Mouse (Mus musculus) hindbrain, embryonic 15.5 days (tissue): ENCODE results near the gene Ivl. TPM values are rescaled to one million over a fixed set of nuclear protein-coding genes. Genes with fewer than 3 reads are reported as not detected.

Source experiments
- ATAC-seq: fragments of 200-750 bp; cut with Nextera tagmentation; 2 replicates; pipeline ENCODE4 v1.8.0; 2017; ENCODE audit warnings: low read depth, moderate number of reproducible peaks, moderate TSS enrichment; ENCODE audit not compliant: low FRiP score
- H3K27ac ChIP-seq: fragments of 300-500 bp; sonication (generic); replicated peaks from 2 replicates; pipeline ENCODE4 v1.5.1; 2015; ENCODE audit warnings: mild to moderate bottlenecking, inconsistent platforms
- H3K27me3 ChIP-seq: fragments of 300-500 bp; sonication (generic); 2 replicates; pipeline ENCODE4 v1.6.1; 2015; ENCODE audit warnings: control low read depth, inconsistent platforms
- H3K36me3 ChIP-seq: fragments of 300-500 bp; sonication (generic); 2 replicates; pipeline ENCODE4 v1.6.1; 2015; ENCODE audit warnings: control low read depth, inconsistent platforms
- H3K4me1 ChIP-seq: fragments of 300-500 bp; sonication (generic); replicated peaks from 2 replicates; pipeline ENCODE4 v1.6.1; 2015; ENCODE audit warnings: control low read depth, inconsistent platforms
- H3K4me2 ChIP-seq: fragments of 300-500 bp; sonication (generic); 2 replicates; pipeline ENCODE4 v1.6.1; 2015; ENCODE audit warnings: moderate library complexity, mild to moderate bottlenecking, inconsistent platforms
- H3K4me3 ChIP-seq: fragments of 300-500 bp; sonication (generic); 2 replicates; pipeline ENCODE4 v1.5.1; 2015; ENCODE audit warnings: mild to moderate bottlenecking, inconsistent platforms
- H3K9ac ChIP-seq: fragments of 300-500 bp; sonication (generic); 2 replicates; pipeline ENCODE4 v1.6.1; 2015; ENCODE audit warnings: inconsistent platforms
- H3K9me3 ChIP-seq: fragments of 300-500 bp; sonication (generic); 2 replicates; pipeline ENCODE4 v1.6.1; 2016; ENCODE audit warnings: control low read depth, inconsistent platforms
- WGBS: fragments of 180-500 bp; shearing (Covaris S2); methylation state at CpG from one replicate; pipeline ENCODE4 v1.1.7; 2015; 5-methylcytosine and 5-hydroxymethylcytosine counted together
- polyA plus RNA-seq: library from polyadenylated mRNA; unstranded; fragments of >200 nt; fragmentation: Nextera tagmentation; extraction: Ambion mirVana; gene quantifications from 2 replicates; pipeline ENCODE4 v1.2.1, GENCODE M21; 2015

The Ivl gene
- polyA plus RNA-seq = not detected in 2 replicates

DNA sequence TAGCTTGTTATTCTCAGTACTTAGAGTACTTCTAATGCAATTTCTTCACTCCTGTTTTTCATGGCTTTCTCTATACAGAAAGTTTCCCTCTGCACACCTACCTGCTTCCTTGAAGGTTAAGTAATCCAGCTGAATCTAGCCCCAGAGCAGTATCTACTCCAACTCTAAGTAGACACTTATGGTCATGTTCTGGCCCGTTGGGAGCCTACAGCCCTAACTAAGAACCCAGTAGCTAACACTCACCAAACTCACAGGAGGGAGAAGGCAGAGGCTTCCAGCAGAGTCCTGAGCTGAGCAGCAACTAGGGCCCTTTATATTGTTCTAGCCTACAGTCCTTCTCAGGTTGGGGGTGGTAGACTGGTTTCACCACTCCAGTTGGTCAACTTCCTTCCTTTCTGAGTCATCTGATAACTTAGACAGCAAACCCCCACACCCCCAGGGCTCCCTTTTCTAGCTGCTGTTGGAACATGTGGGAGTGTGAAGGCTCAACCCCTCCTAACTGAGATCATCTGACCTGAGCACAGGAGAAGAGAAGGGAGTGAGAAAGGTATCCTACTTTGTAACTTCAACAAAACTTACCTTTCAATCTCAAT is at the start of gene Ivl:
Gene Ivl, minus strand, starts transcription at position 287 of the 593 bp plus-strand sequence.
- no peak within 1 kb of the TSS for H3K4me3 ChIP-seq
- no peaks in the 10 kb centered on the region for H3K36me3 ChIP-seq
- no peak for ATAC-seq
- no peak within 1 kb of the TSS for H3K9ac ChIP-seq
- H3K27me3 ChIP-seq = no peaks in the 10 kb centered on the region
- no peaks in the 10 kb centered on the region for H3K4me1 ChIP-seq
- no peak within 1 kb of the TSS for H3K4me2 ChIP-seq
- WGBS = 90% methylated on average over 1 of the region's 1 CpGs
- no peak within 1 kb of the TSS for H3K27ac ChIP-seq
- no peaks in the 10 kb centered on the region for H3K9me3 ChIP-seq

DNA sequence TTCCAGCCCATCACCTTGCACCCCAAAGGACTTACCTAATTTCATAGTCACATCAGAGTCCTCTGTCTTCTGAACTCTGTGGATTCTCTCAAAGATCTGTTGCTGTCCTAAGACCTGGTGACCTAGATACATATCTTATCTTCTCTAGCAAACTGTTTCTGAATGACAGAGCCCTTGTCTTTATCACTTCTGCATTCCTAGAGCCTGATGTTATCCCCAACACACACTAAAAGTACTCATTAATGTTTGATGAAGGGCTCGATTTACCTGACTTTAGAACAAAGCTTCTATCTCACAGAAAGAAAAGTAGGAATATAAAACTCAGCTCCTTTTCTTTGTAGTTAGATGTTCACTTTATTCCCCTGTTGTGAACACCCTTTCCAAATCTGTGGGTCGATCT is 48.0 kb upstream of the Ivl start, which contains the start of gene Lce6a:
Gene Lce6a, minus strand, starts transcription at position 101 of the 400 bp plus-strand sequence.
- WGBS = 91% methylated on average over 2 of the region's 2 CpGs
- Histone ChIP-seq H3K4me3 (no peak within 1 kb of the TSS), H3K27ac (no peak within 1 kb of the TSS)

DNA sequence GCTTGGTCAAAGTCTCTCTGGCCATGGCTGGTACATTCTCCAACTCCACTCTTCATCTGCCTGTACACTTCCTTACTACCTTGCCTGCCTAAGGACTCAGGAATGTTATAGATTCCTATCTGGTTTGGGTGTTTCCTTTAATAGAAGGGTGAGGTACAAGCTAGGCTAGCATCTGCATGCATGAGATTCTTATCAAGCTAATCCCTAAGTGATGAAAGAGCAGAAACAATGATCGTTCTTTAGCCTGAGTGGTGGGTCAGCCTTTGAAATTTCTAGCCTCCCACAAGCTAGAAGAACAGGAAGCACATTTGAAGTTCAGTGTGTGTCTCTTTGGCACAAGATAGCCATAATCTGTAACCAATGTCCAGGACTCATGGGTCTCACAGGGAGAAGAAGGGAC is 36.3 kb upstream of the Ivl start:
- WGBS = 84% methylated on average over 1 of the region's 1 CpGs
- Histone ChIP-seq H3K27me3 (no peaks in the 10 kb centered on the region), H3K9me3 (no peaks in the 10 kb centered on the region), H3K4me3 (no peak overlapping the region), H3K4me2 (no peak overlapping the region), H3K9ac (no peak overlapping the region), H3K4me1 (no peaks in the 10 kb centered on the region), H3K36me3 (no peaks in the 10 kb centered on the region), H3K27ac (no peak overlapping the region)
- ATAC-seq = no peak

More for the DNA sequence above, 48.0 kb upstream of the Ivl start, which contains the start of gene Lce6a:
- ATAC-seq = no peak
- Histone ChIP-seq H3K36me3 (no peaks in the 10 kb centered on the region), H3K9me3 (no peaks in the 10 kb centered on the region), H3K4me2 (no peak within 1 kb of the TSS), H3K9ac (no peak within 1 kb of the TSS), H3K4me1 (no peaks in the 10 kb centered on the region), H3K27me3 (no peaks in the 10 kb centered on the region)

DNA sequence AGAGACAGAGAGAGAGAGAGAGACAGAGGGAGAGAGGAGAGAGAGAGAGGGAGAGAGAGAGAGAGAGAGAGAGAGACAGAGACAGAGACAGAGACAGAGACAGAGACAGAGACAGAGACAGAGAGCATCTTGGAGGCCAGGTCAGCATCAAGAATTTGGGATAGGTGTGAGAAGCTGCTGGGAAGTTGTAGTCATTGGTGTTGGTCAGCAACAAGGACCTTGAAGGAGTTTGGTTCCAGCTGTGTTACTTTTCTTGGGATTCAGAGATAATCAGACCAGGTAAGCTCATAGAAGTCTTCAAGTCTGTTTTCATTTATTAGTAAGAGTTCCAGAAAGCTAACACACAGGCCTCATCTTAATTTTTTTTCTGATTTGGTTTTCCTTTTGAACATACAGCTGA is 33.9 kb upstream of the Ivl start, which contains the start of gene 2210017I01Rik:
Gene 2210017I01Rik, minus strand, starts transcription at position 101 of the 400 bp plus-strand sequence.
- Histone ChIP-seq H3K9ac (no peak within 1 kb of the TSS), H3K9me3 (no peaks in the 10 kb centered on the region), H3K4me3 (no peak within 1 kb of the TSS), H3K36me3 (no peaks in the 10 kb centered on the region), H3K4me2 (no peak within 1 kb of the TSS), H3K27me3 (no peaks in the 10 kb centered on the region), H3K4me1 (no peaks in the 10 kb centered on the region), H3K27ac (no peak within 1 kb of the TSS)
- no peak for ATAC-seq

DNA sequence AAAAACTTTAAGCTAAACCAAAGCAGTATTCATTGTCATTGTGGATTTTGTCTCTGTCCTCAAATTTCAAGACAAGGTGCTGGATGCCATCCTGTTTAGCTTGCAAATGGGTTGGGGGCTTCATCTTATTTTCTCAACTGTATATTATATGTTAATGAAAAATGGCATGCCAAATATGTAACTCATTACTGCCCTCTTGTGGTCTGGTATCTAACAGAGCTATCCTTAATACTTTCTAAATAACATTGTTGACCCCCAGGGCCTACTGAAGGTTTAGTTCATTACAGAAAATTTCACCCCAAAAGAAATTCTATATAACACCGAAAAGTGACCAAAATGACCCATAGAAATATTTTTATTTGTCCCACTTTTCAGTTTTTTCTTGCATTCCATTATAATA is 28.6 kb upstream of the Ivl start:
- Histone ChIP-seq H3K27ac (no peak overlapping the region), H3K27me3 (no peaks in the 10 kb centered on the region), H3K4me2 (no peak overlapping the region), H3K4me1 (no peaks in the 10 kb centered on the region), H3K36me3 (no peaks in the 10 kb centered on the region), H3K4me3 (no peak overlapping the region), H3K9ac (no peak overlapping the region), H3K9me3 (peaks cover 6% of the 10 kb centered on the region)
- no peak for ATAC-seq
- WGBS = 45% methylated on average over 1 of the region's 1 CpGs

DNA sequence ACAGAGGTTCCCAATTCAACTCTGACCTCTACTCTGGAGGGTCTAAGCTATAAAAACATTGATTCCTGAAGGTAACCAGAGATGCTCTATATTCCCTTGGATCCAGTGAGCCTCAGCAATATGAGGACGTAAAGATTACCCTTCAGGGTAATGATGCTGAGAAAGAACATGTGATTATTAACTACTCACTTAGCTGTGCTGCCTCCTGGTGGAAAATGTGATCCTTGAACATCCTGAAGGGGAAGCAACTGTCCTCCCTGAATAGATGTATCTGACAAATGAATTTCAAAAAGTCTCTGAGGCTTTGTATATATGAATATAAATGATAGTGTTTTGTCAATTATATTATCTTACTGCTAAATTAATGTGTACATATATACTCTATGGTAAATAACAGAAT is 26.9 kb upstream of the Ivl start:
- no peak overlapping the region for H3K9ac ChIP-seq
- H3K27me3 ChIP-seq = no peaks in the 10 kb centered on the region
- WGBS = 52% methylated on average over 1 of the region's 1 CpGs
- peaks cover 6% of the 10 kb centered on the region for H3K9me3 ChIP-seq
- H3K4me3 ChIP-seq = no peak overlapping the region
- H3K27ac ChIP-seq = no peak overlapping the region
- H3K4me1 ChIP-seq = no peaks in the 10 kb centered on the region
- H3K36me3 ChIP-seq = no peaks in the 10 kb centered on the region
- no peak for ATAC-seq
- H3K4me2 ChIP-seq = no peak overlapping the region

DNA sequence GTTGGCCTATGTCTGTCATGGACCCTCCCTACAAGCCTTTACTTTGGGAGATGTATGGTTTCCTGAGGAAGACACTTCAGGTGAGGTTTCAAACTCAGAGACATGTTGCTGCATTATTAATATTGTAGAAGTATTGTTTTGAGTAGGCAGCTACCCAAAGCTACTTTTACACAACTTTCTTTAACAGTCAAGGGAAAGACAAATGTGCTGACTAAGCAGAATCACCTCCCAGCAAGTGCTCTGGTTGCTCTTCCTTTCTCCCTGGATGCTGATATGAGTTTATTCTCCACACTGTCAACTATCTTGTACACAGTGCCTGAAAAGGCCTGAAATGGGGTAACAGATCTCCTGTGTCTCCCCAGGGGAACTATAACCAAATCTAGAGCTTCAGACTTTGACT is 26.4 kb upstream of the Ivl start:
- no peaks in the 10 kb centered on the region for H3K4me1 ChIP-seq
- H3K4me2 ChIP-seq = no peak overlapping the region
- H3K36me3 ChIP-seq = no peaks in the 10 kb centered on the region
- H3K9ac ChIP-seq = no peak overlapping the region
- H3K9me3 ChIP-seq = peaks cover 6% of the 10 kb centered on the region
- ATAC-seq = no peak
- H3K27ac ChIP-seq = no peak overlapping the region
- H3K27me3 ChIP-seq = no peaks in the 10 kb centered on the region
- no peak overlapping the region for H3K4me3 ChIP-seq

DNA sequence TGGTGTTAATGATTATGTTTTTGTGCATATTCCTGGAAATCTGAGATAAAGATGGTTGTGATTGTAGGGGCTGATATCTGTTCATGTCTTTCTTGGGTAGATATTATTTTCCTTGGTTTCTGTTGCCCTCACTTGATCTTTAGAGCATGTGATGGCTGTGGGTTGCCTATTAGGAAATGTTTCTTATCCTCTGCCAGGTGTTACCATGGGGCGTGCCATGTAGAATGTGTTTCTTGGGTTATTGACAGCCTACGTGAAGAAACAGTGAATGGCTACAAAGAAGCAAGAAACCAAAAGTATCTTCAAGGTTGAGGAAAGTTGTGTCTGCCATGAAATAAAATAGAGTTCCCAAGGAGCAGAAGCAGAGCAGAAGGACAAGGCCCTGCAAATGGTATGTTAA is 24.9 kb upstream of the Ivl start:
- Histone ChIP-seq H3K4me3 (no peak overlapping the region), H3K27ac (no peak overlapping the region), H3K4me2 (no peak overlapping the region), H3K9me3 (peaks cover 6% of the 10 kb centered on the region), H3K9ac (no peak overlapping the region), H3K36me3 (no peaks in the 10 kb centered on the region), H3K27me3 (no peaks in the 10 kb centered on the region), H3K4me1 (no peaks in the 10 kb centered on the region)
- ATAC-seq = no peak
- 94% methylated on average over 2 of the region's 2 CpGs for WGBS

DNA sequence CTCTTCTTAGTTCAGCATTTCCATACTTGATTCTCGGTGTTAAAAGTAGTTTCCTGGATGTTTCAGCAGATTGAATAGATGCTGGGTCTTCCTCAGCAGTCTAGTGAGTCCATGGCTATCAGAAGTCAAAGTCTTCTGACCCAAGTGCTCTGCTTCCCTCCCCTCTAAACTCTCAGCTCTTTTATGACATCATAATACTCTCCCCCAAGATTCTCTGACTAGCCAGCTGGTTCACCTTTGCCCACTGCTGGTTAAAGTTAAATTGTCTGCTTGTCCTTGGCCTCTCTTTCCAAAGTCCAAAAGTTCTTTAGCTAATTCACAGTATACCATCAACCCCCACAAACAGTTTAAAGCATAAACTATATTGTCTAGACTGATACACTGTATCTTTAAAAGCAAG is 15.3 kb upstream of the Ivl start, which contains the start of gene Smcp:
Gene Smcp, minus strand, starts transcription at position 140 of the 400 bp plus-strand sequence.
- no peaks in the 10 kb centered on the region for H3K9me3 ChIP-seq
- no peak within 1 kb of the TSS for H3K4me2 ChIP-seq
- 82% methylated on average over 1 of the region's 1 CpGs for WGBS

DNA sequence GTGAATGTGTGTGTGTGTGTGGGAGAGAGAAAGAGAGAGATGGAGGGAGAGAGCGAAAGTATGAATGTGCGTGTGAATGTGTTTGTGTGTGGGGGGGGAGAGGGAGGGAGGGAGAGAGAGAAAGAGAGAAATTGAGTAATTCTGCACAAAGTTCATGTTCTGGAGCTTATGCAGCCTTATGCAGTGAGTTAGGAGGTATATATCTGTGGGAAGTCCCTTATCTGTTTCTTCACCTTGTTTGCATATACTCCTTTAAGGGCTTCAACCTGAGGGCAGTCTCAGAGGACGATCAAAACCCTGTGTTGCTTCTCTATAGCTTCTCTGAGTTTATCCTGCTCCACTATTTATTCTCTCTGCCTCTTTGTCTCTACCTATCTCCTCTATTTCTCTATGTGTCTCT is 13.7 kb upstream of the Ivl start:
- no peak overlapping the region for H3K4me2 ChIP-seq
- no peaks in the 10 kb centered on the region for H3K36me3 ChIP-seq
- no peaks in the 10 kb centered on the region for H3K4me1 ChIP-seq
- H3K4me3 ChIP-seq = no peak overlapping the region
- WGBS = 87% methylated on average over 3 of the region's 3 CpGs
- no peaks in the 10 kb centered on the region for H3K27me3 ChIP-seq
- no peaks in the 10 kb centered on the region for H3K9me3 ChIP-seq
- ATAC-seq = no peak
- H3K27ac ChIP-seq = no peak overlapping the region
- H3K9ac ChIP-seq = no peak overlapping the region

More for the DNA sequence above, 15.3 kb upstream of the Ivl start, which contains the start of gene Smcp:
- Histone ChIP-seq H3K27me3 (no peaks in the 10 kb centered on the region), H3K9ac (no peak within 1 kb of the TSS), H3K27ac (no peak within 1 kb of the TSS), H3K4me1 (no peaks in the 10 kb centered on the region), H3K36me3 (no peaks in the 10 kb centered on the region), H3K4me3 (no peak within 1 kb of the TSS)
- ATAC-seq = no peak

DNA sequence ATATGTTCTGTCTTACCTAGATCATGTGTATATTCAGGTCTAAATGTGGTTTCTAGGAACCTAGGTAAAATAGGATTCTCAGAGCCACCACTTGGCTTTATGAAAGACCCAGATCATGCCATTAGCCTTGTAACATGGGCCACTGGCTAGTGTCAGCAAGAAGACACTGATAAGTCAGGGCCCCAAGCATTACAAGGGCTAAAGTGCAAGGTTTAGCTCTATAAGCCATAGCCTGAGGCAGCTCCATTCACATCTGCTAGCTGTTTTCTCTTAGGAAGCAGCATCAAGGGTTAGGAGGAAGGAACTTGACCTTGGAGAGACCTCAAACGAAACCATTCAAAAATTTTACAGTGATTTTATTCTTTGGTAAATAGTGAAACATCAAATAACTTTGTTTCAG is 11.5 kb upstream of the Ivl start:
- no peak overlapping the region for H3K27ac ChIP-seq
- no peak for ATAC-seq
- H3K27me3 ChIP-seq = no peaks in the 10 kb centered on the region
- H3K4me1 ChIP-seq = no peaks in the 10 kb centered on the region
- no peak overlapping the region for H3K4me3 ChIP-seq
- H3K9me3 ChIP-seq = no peaks in the 10 kb centered on the region
- WGBS = 78% methylated on average over 1 of the region's 1 CpGs
- H3K36me3 ChIP-seq = no peaks in the 10 kb centered on the region
- H3K9ac ChIP-seq = no peak overlapping the region
- H3K4me2 ChIP-seq = no peak overlapping the region

DNA sequence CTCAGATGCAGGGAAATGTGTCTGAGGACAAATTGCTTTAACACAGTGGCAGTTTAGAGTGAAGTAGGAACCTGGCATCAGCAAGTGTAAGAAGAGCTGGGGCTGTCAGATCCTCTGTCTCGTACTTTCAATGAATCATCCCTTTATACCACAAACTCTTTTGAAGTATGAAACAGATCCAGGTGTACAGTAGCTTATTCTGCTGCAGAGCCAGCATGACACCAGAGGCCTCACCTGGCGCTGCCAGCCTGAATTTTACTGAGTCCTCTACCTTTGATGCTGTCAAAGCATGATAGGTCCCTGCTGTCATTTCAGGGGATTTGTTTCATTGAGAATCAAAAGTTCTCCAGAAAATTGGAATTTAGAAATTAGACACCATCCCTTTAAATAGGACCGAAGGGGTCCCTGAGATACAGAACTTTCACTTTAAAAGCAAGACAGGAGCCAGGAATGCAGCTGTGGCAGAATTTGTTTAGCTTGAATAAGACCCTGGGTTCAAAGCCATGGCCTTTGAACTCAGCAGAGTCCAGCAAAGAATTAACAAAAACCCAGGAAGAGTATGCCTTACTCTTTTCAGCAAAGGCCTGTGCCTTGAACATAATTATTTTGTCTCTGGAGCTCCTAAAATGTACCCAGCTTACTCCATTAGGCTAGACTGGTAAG is 9.8 kb upstream of the Ivl start:
- WGBS = 73% methylated on average over 3 of the region's 3 CpGs
- no peak overlapping the region for H3K9ac ChIP-seq
- H3K27ac ChIP-seq = no peak overlapping the region
- H3K4me1 ChIP-seq = no peaks in the 10 kb centered on the region
- H3K9me3 ChIP-seq = no peaks in the 10 kb centered on the region
- no peak for ATAC-seq
- no peaks in the 10 kb centered on the region for H3K27me3 ChIP-seq
- H3K4me3 ChIP-seq = no peak overlapping the region
- no peak overlapping the region for H3K4me2 ChIP-seq
- H3K36me3 ChIP-seq = no peaks in the 10 kb centered on the region
